Comparison of ENCODE assay signal across 9 mouse cellular contexts in the genomic region with DNA sequence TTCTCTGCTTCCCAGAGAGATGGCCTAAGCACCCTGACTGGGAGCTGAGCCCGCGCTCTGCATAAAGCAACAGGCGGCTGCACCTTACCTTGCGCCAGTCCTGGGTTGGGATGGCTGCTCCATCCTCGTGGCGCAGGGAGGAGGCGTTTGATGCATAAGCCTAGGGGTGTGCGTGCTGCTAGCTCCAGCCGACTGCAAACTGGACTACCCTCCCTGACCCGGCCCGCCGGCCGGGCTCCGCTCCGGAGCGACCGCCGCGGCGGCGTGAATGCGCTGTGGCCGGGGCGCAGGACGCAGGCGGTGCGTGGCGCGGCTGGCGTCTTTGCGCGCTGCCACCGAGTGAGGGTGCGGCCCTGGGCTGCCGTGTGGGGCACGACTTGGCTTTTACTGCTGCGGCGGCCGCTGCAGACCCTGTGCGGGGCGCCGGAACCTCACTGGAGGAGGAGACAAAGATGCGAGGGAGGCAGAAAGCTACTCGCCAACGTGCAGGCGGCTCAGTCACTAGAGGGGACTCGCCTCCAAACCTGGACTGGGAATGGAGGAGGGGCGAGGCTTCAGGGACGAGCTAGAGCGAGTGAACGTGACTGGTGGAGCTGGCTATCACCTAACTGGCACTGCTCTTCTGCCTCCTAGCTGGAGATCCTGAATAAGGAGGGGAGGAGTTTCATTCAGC. TPM values are rescaled to one million over a fixed set of nuclear protein-coding genes. Genes with fewer than 3 reads are reported as not detected.
DNase-seq lines count a peak whose midpoint lies in the region; ATAC-seq and TF ChIP-seq lines count a peak whose summit lies in the region.
"Had no signal": no experiment of that assay in that cellular context is flagged by ENCODE, and none has a peak within 500 bp of the region (broad histone marks: within the 10 kb centered on the region; RNA-seq: fewer than 3 reads in every experiment).

A gene (minus strand): TSS at position 503 of the 673 bp plus-strand sequence.

- H3K27me3 ChIP-seq in cerebellum, adult 2 months (ENCODE audit: control insufficient read depth, insufficient read depth, low read length) = no peaks in the 10 kb centered on the region
- H3K27me3 ChIP-seq in hindbrain, embryonic 11.5 days (ENCODE audit: control insufficient read depth, insufficient read depth, low read length) = peaks cover 14% of the 10 kb centered on the region; the same call in 1 of the 2 replicates
- no peaks in the 10 kb centered on the region for H3K27me3 ChIP-seq in stomach, embryonic 14.5 days (ENCODE audit: control insufficient read depth, insufficient read depth, low read length)

- peak within 1 kb of the TSS; percentile 97 for H3K4me2 ChIP-seq in hindbrain, embryonic 11.5 days (replicated peaks; ENCODE audit: low read depth, low read length)
- peak within 1 kb of the TSS; percentile 65 for H3K4me2 ChIP-seq in stomach, embryonic 14.5 days (replicated peaks; ENCODE audit: low read depth, low read length)

- peak within 1 kb of the TSS; percentile 86 for H3K27ac ChIP-seq in cerebellum, adult 2 months (ENCODE audit: insufficient read depth, low read length)
- H3K27ac ChIP-seq in hindbrain, embryonic 11.5 days (ENCODE audit: low read depth, low read length) = no peak within 1 kb of the TSS
- H3K27ac ChIP-seq in stomach, embryonic 14.5 days (ENCODE audit: low read length) = peak within 1 kb of the TSS; percentile 27; the same call in 1 of the 2 replicates

- DNase-seq in adrenal gland, adult 18-20 months (ENCODE audit: low spot score in 2 of 2) = peak; percentile 25 to 33
- peak; percentile 91 to 93 for DNase-seq in cerebellum, adult 2 months
- DNase-seq in forelimb bud, embryonic 11.5 days (ENCODE audit: low read depth, low spot score) = peak; percentile 49
- peak; percentile 69 for DNase-seq in hindbrain, embryonic 11.5 days (ENCODE audit: low spot score)
- DNase-seq in layer of hippocampus, postnatal 14 days (ENCODE audit: low spot score in 2 of 2) = peak; percentile 35 to 55
- DNase-seq in lung, postnatal 14 days = peak; percentile 17

- H3K4me1 ChIP-seq in cerebellum, adult 2 months (ENCODE audit: control insufficient read depth, insufficient read depth, low read length) = no peaks in the 10 kb centered on the region
- peaks cover 3% of the 10 kb centered on the region; the same call in 1 of the 2 replicates for H3K4me1 ChIP-seq in hindbrain, embryonic 11.5 days (replicated peaks; ENCODE audit: control insufficient read depth, insufficient read depth, low read length)
- no peaks in the 10 kb centered on the region for H3K4me1 ChIP-seq in stomach, embryonic 14.5 days (ENCODE audit: control insufficient read depth, insufficient read depth, low read length)

- peak; percentile 38; the same call in 1 of the 2 replicates for TF ChIP-seq CTCF in cerebellum, adult 2 months (IDR thresholded peaks at IDR 0.05; ENCODE audit: borderline replicate concordance, insufficient read depth, low read depth, low read length)

- H3K4me3 ChIP-seq in cerebellum, adult 2 months (replicated peaks; ENCODE audit: insufficient read depth, low read depth, low read length) = peak within 1 kb of the TSS; percentile 96
- H3K4me3 ChIP-seq in hindbrain, embryonic 11.5 days (ENCODE audit: low read depth, low read length) = peak within 1 kb of the TSS; percentile 57
- H3K4me3 ChIP-seq in stomach, embryonic 14.5 days (ENCODE audit: low read depth, low read length) = peak within 1 kb of the TSS; percentile 58

- H3K36me3 ChIP-seq in hindbrain, embryonic 11.5 days (ENCODE audit: control insufficient read depth, insufficient read depth, low read length) = no peaks in the 10 kb centered on the region
- no peaks in the 10 kb centered on the region for H3K36me3 ChIP-seq in stomach, embryonic 14.5 days (ENCODE audit: control insufficient read depth, insufficient read depth, low read length)

- H3K9me3 ChIP-seq in hindbrain, embryonic 11.5 days (ENCODE audit: control insufficient read depth, low read length) = no peaks in the 10 kb centered on the region
- no peaks in the 10 kb centered on the region for H3K9me3 ChIP-seq in stomach, embryonic 14.5 days (ENCODE audit: control insufficient read depth, low read depth, low read length)

- WGBS in cerebellum, adult 2 months = under 1% methylated on average over 51 of the region's 51 CpGs
- under 1% methylated on average over 49 of the region's 51 CpGs for WGBS in hindbrain, embryonic 11.5 days
- WGBS in stomach, embryonic 14.5 days = under 1% methylated on average over 40 of the region's 51 CpGs

- H3K9ac ChIP-seq in hindbrain, embryonic 11.5 days (ENCODE audit: low read depth, low read length) = peak within 1 kb of the TSS; percentile 49; the same call in 1 of the 2 replicates
- H3K9ac ChIP-seq in stomach, embryonic 14.5 days (replicated peaks; ENCODE audit: low read depth, low read length) = peak within 1 kb of the TSS; percentile 39

- peak; percentile 84 for ATAC-seq in hindbrain, embryonic 11.5 days (ENCODE audit: low FRiP score)
- peak; percentile 75 for ATAC-seq in stomach, embryonic 14.5 days (ENCODE audit: insufficient number of reproducible peaks, insufficient read depth, low FRiP score, low read depth)
- no peak for ATAC-seq in monocyte, adult 5-6 weeks (replicated peaks; ENCODE audit: insufficient number of reproducible peaks, low FRiP score, low TSS enrichment, poor library complexity, severe bottlenecking)

- peak; percentile 88; the same call in 1 of the 2 replicates for TF ChIP-seq POLR2A in cerebellum, adult 2 months (IDR thresholded peaks at IDR 0.05; ENCODE audit: borderline replicate concordance, insufficient read depth, low read length)

RNA-seq across cellular contexts. Expression of the gene that starts here (rescaled TPM):
- 1 to 10 TPM; 3.3 to 5.9 TPM for total RNA-seq in adrenal gland, adult 18-20 months (2021)
- 48.5 and 49.4 TPM in 2 replicates for polyA plus RNA-seq in cerebellum, adult 2 months (2012; rRNA removed)
- 1.5 and 1.6 TPM in 2 replicates for polyA plus RNA-seq in hindbrain, embryonic 11.5 days (2014; fragmentation: Nextera tagmentation; extraction: Ambion mirVana)
- 1 to 10 TPM; 7.5 to 8.0 TPM for total RNA-seq in layer of hippocampus, postnatal 14 days (2021)
- 4.3 and 6.2 TPM in 2 replicates for polyA plus RNA-seq in stomach, embryonic 14.5 days (2014; fragmentation: Nextera tagmentation; extraction: Ambion mirVana)
- total RNA-seq in monocyte, adult 5-6 weeks (2017) = not detected in 3 replicates
- total RNA-seq: common myeloid progenitor, adult 5-6 weeks had no signal

Comparison
In these comparisons a context has a peak if more than half of its experiments do, and no peak if none do; other contexts are left out.
1. DNase-seq: peak in every context shown above with its lines; median percentile 92 in cerebellum, adult 2 months; 69 in hindbrain, embryonic 11.5 days; 49 in forelimb bud, embryonic 11.5 days; 45 in layer of hippocampus, postnatal 14 days; 29 in adrenal gland, adult 18-20 months; 17 in lung, postnatal 14 days.